Mouse (Mus musculus): Measurements from ENCODE around the gene Foxn4. TPM values are rescaled to one million over a fixed set of nuclear protein-coding genes. Genes with fewer than 3 reads are reported as not detected.

The Foxn4 gene
- polyA plus RNA-seq, 3 experiments from 2014 or later = not detected

- ATAC-seq = no peak
Observed at GRCm38 (mm10) chr5:114279382-114280143, 6.0 kb upstream of the Foxn4 start.

GRCm38 (mm10) chr5:114275991-114276390 is 2.4 kb upstream of the Foxn4 start:
- no peak for ATAC-seq

- no peak for ATAC-seq
Observed at GRCm38 (mm10) chr5:114275339-114275738, 1.7 kb upstream of the Foxn4 start.

GRCm38 (mm10) chr5:114269984-114270383 is 3.6 kb downstream of the Foxn4 start:
- ATAC-seq = no peak

GRCm38 (mm10) chr5:114269499-114269898 is 4.1 kb downstream of the Foxn4 start:
- ATAC-seq = no peak

GRCm38 (mm10) chr5:114268646-114269045 is 5.0 kb downstream of the Foxn4 start:
- no peak for ATAC-seq

GRCm38 (mm10) chr5:114264791-114265190 is 8.8 kb downstream of the Foxn4 start:
- no peak for ATAC-seq

GRCm38 (mm10) chr5:114264030-114264459 is 9.6 kb downstream of the Foxn4 start:
- no peak for ATAC-seq

- no peak for ATAC-seq
Observed at GRCm38 (mm10) chr5:114261494-114261893, 12.1 kb downstream of the Foxn4 start.

- ATAC-seq = no peak
Observed at GRCm38 (mm10) chr5:114259495-114259894, 14.1 kb downstream of the Foxn4 start.

GRCm38 (mm10) chr5:114248174-114248589 is 25.4 kb downstream of the Foxn4 start:
- ATAC-seq = no peak

GRCm38 (mm10) chr5:114246465-114246864 is 27.1 kb downstream of the Foxn4 start:
- no peak for ATAC-seq

- no peak for ATAC-seq
Observed at GRCm38 (mm10) chr5:114239737-114240136, 33.9 kb downstream of the Foxn4 start.

- no peak for ATAC-seq
Observed at GRCm38 (mm10) chr5:114238924-114239323, 34.7 kb downstream of the Foxn4 start.

- no peak for ATAC-seq
Observed at GRCm38 (mm10) chr5:114228901-114229300, 44.7 kb downstream of the Foxn4 start.

GRCm38 (mm10) chr5:114226051-114226450 is 47.6 kb downstream of the Foxn4 start:
- ATAC-seq = no peak

GRCm38 (mm10) chr5:114218771-114219170 is 54.8 kb downstream of the Foxn4 start:
- no peak for ATAC-seq

- ATAC-seq = no peak
Observed at GRCm38 (mm10) chr5:114213183-114213582, 60.4 kb downstream of the Foxn4 start.

GRCm38 (mm10) chr5:114206158-114206557 is 67.4 kb downstream of the Foxn4 start:
- ATAC-seq = no peak

Other genes starting within 250 kb of the Foxn4 start
- 1 to 10 TPM; 2.1 to 3.5 (median 2.7) TPM for gene Usp30, start 208.3 kb downstream of the Foxn4 start, polyA plus RNA-seq (2017; shearing (Covaris generic))
- gene Svop, start 182.2 kb downstream of the Foxn4 start, polyA plus RNA-seq (2017; shearing (Covaris generic)) = not detected
- gene Alkbh2, start 145.6 kb downstream of the Foxn4 start, polyA plus RNA-seq (2017; shearing (Covaris generic)) = 1 to 10 TPM; 4.3 to 8.4 (median 5.4) TPM
- 1 to 10 TPM; 7.8 to 9.1 (median 8.5) TPM for gene Ung, start 143.4 kb downstream of the Foxn4 start, polyA plus RNA-seq (2017; shearing (Covaris generic))
- gene Acacb, start 127.3 kb downstream of the Foxn4 start, polyA plus RNA-seq (2017; shearing (Covaris generic)) = 1 to 10 TPM; 1.3 to 4.5 (median 1.7) TPM
- gene Myo1h, start 15.4 kb upstream of the Foxn4 start, polyA plus RNA-seq (2017; shearing (Covaris generic)) = 1 to 10 TPM; 1.5 to 4.3 (median 2.9) TPM
- gene Kctd10, start 106.7 kb upstream of the Foxn4 start, polyA plus RNA-seq (2017; shearing (Covaris generic)) = 10 to 100 TPM; 57.7 to 73.7 (median 61.6) TPM
- 10 to 100 TPM; 23.0 to 29.2 (median 28.0) TPM for gene Ube3b, start 106.8 kb upstream of the Foxn4 start, polyA plus RNA-seq (2017; shearing (Covaris generic))
- gene Mmab, start 170.3 kb upstream of the Foxn4 start, polyA plus RNA-seq (2017; shearing (Covaris generic)) = 1 to 10 TPM; 4.2 to 5.9 (median 4.2) TPM
- gene Mvk, start 170.5 kb upstream of the Foxn4 start, polyA plus RNA-seq (2017; shearing (Covaris generic)) = 10 to 100 TPM in 2 of 3 experiments, 1 to 10 TPM in 1; 9.6 to 13.8 (median 12.8) TPM

Data from inflammation-experienced regulatory T-cells, adult 6 months (primary cell).